Mouse (Mus musculus) heart, postnatal 4 days (tissue): ENCODE results near the gene Slc10a6. TPM values are rescaled to one million over a fixed set of nuclear protein-coding genes. Genes with fewer than 3 reads are reported as not detected.

Experiments used
- total RNA-seq, 2 experiments: library from RNA; stranded (reverse); gene quantifications; 2 replicates each; pipeline ENCODE4 v1.2.3; 2021

Slc10a6 gene
- total RNA-seq, 2 experiments from 2014 or later = 1.4 to 1.6 TPM

Other genes with a start within 250 kb of the Slc10a6 start
- gene Ptpn13, start 204.2 kb downstream of the Slc10a6 start, total RNA-seq = 10 to 100 TPM; 12.6 to 14.6 TPM
- under 1 TPM in 1 of 2 experiments, not detected in 1; 0.33 TPM for gene 1700016H13Rik, start 26.6 kb upstream of the Slc10a6 start, total RNA-seq
- 10 to 100 TPM; 38.3 to 39.9 TPM for gene Aff1, start 63.0 kb upstream of the Slc10a6 start, total RNA-seq